Mouse (Mus musculus) forebrain, postnatal 0 days (tissue): Measurements from ENCODE around the gene Aff3. TPM values are rescaled to one million over a fixed set of nuclear protein-coding genes. Genes with fewer than 3 reads are reported as not detected.

ENCODE experiments used
- ATAC-seq: fragments of 200-750 bp; cut with Nextera tagmentation; 2 replicates; pipeline ENCODE4 v1.8.0; 2017; ENCODE audit warnings: mild to moderate bottlenecking, moderate library complexity
- DNase-seq: peaks from one replicate; pipeline ENCODE4 v3.0.0-alpha.2; 2015
- H3K27ac ChIP-seq: fragments of 300-500 bp; sonication (generic); 2 replicates; pipeline ENCODE4 v1.5.1; 2014; ENCODE audit warnings: low read depth, mild to moderate bottlenecking, antibody characterized with exemption, low read length, moderate library complexity, mixed read lengths
- H3K27me3 ChIP-seq: fragments of 300-500 bp; sonication (generic); 2 replicates; pipeline ENCODE4 v1.6.1; 2014; ENCODE audit warnings: mild to moderate bottlenecking, low read length, mixed read lengths; ENCODE audit not compliant: insufficient read depth
- H3K36me3 ChIP-seq: fragments of 300-500 bp; sonication (generic); 2 replicates; pipeline ENCODE4 v1.6.1; 2014; ENCODE audit warnings: mild to moderate bottlenecking, moderate library complexity; ENCODE audit not compliant: insufficient read depth
- H3K4me1 ChIP-seq: fragments of 300-500 bp; sonication (generic); 2 replicates; pipeline ENCODE4 v1.6.1; 2014; ENCODE audit warnings: antibody characterized with exemption; ENCODE audit not compliant: insufficient read depth
- H3K4me2 ChIP-seq: fragments of 300-500 bp; sonication (generic); 2 replicates; pipeline ENCODE4 v1.6.1; 2014; ENCODE audit warnings: low read depth, mild to moderate bottlenecking, moderate library complexity
- H3K4me3 ChIP-seq: fragments of 300-500 bp; sonication (generic); 2 replicates; pipeline ENCODE4 v1.5.1; 2014; ENCODE audit warnings: low read depth, low read length, mixed read lengths
- H3K9ac ChIP-seq: fragments of 300-500 bp; sonication (generic); 2 replicates; pipeline ENCODE4 v1.6.1; 2014; ENCODE audit warnings: mild to moderate bottlenecking
- H3K9me3 ChIP-seq: fragments of 300-500 bp; sonication (generic); 2 replicates; pipeline ENCODE4 v1.6.1; 2016; ENCODE audit warnings: low read length
- CTCF ChIP-seq: sonication (generic); IDR thresholded peaks from 2 replicates; pipeline ENCODE4 v1.5.1; 2016; ENCODE audit warnings: antibody characterized with exemption, control low read depth, low read depth
- WGBS: fragments of 180-500 bp; shearing (Covaris S2); extraction: QIAGEN DNeasy Blood & Tissue Kit; methylation state at CpG from one replicate; pipeline ENCODE4 v1.1.7; 2014; 5-methylcytosine and 5-hydroxymethylcytosine counted together
- polyA plus RNA-seq: library from polyadenylated mRNA; unstranded; fragments of >200 nt; fragmentation: Nextera tagmentation; extraction: Ambion mirVana; gene quantifications from 2 replicates; pipeline ENCODE4 v1.2.1, GENCODE M21; 2015
- total RNA-seq: library from RNA; depleted of rRNA; stranded (reverse); fragments of >200 nt; gene quantifications from 2 replicates; pipeline ENCODE4 v1.2.3, GENCODE M21; 2014

Aff3 gene
- total and polyA plus RNA-seq, 2 experiments from 2014 or later, result 21.8 to 102 TPM

GRCm38 (mm10) chr1:38217098-38217497 lies 447.7 kb downstream of the Aff3 start:
- Histone ChIP-seq H3K36me3 (0 out of 2 replicates have a peak, but pooled peaks cover 4% of the 10 kb centered on the region), H3K4me3 (no peak overlapping the region), H3K4me2 (no peak overlapping the region), H3K9ac (no peak overlapping the region), H3K9me3 (no peaks in the 10 kb centered on the region), H3K27me3 (no peaks in the 10 kb centered on the region), H3K4me1 (no peaks in the 10 kb centered on the region), H3K27ac (no peak overlapping the region)
- no peak for TF ChIP-seq CTCF
- ATAC-seq (no peak), DNase-seq (no peak)
- WGBS, result 82% methylated on average over 5 of the region's 5 CpGs

- H3K4me1 ChIP-seq, result no peaks in the 10 kb centered on the region
- 55% methylated on average over 3 of the region's 3 CpGs for WGBS
- DNase-seq, result no peak
- H3K36me3 ChIP-seq, result peaks cover 6% of the 10 kb centered on the region; the same call in 1 of the 2 replicates
- no peak overlapping the region for H3K27ac ChIP-seq
- ATAC-seq, result no peak
- H3K4me3 ChIP-seq, result no peak overlapping the region
- H3K9me3 ChIP-seq, result no peaks in the 10 kb centered on the region
- no peak overlapping the region for H3K4me2 ChIP-seq
- H3K27me3 ChIP-seq, result no peaks in the 10 kb centered on the region
- TF ChIP-seq CTCF, result no peak
- no peak overlapping the region for H3K9ac ChIP-seq
Measured at GRCm38 (mm10) chr1:38213377-38213776, 451.4 kb downstream of the Aff3 start.

- 85% methylated on average over 5 of the region's 5 CpGs for WGBS
- Histone ChIP-seq H3K9me3 (no peaks in the 10 kb centered on the region), H3K4me2 (no peak overlapping the region), H3K36me3 (peaks cover 15% of the 10 kb centered on the region), H3K4me1 (no peaks in the 10 kb centered on the region), H3K27me3 (no peaks in the 10 kb centered on the region), H3K9ac (no peak overlapping the region), H3K27ac (no peak overlapping the region), H3K4me3 (no peak overlapping the region)
- no peak for DNase-seq
- ATAC-seq, result no peak
- no peak for TF ChIP-seq CTCF
Measured at GRCm38 (mm10) chr1:38212386-38212785, 452.4 kb downstream of the Aff3 start.

- Histone ChIP-seq H3K36me3 (peaks cover 8% of the 10 kb centered on the region), H3K9me3 (no peaks in the 10 kb centered on the region), H3K27me3 (no peaks in the 10 kb centered on the region), H3K9ac (no peak overlapping the region), H3K4me3 (no peak overlapping the region), H3K4me2 (no peak overlapping the region), H3K4me1 (peaks cover 29% of the 10 kb centered on the region), H3K27ac (no peak overlapping the region)
- 80% methylated on average over 10 of the region's 10 CpGs for WGBS
- peak; percentile 47 for DNase-seq
- ATAC-seq, result peak; percentile 42; the same call in 1 of the 2 replicates
- TF ChIP-seq CTCF, result peak; percentile 88
Measured at GRCm38 (mm10) chr1:38202475-38203183, 462.1 kb downstream of the Aff3 start.

GRCm38 (mm10) chr1:38201796-38202195 lies 463.0 kb downstream of the Aff3 start:
- H3K4me3 ChIP-seq, result no peak overlapping the region
- no peak overlapping the region for H3K4me2 ChIP-seq
- no peaks in the 10 kb centered on the region for H3K9me3 ChIP-seq
- 85% methylated on average over 3 of the region's 3 CpGs for WGBS
- H3K27me3 ChIP-seq, result no peaks in the 10 kb centered on the region
- no peaks in the 10 kb centered on the region; the same call in none of the 2 replicates for H3K36me3 ChIP-seq
- TF ChIP-seq CTCF, result no peak
- no peak overlapping the region for H3K9ac ChIP-seq
- H3K27ac ChIP-seq, result no peak overlapping the region
- DNase-seq, result no peak
- H3K4me1 ChIP-seq, result peaks cover 37% of the 10 kb centered on the region
- ATAC-seq, result no peak

- no peaks in the 10 kb centered on the region for H3K9me3 ChIP-seq
- peak overlapping the region; percentile 76 for H3K27ac ChIP-seq
- no peaks in the 10 kb centered on the region for H3K27me3 ChIP-seq
- ATAC-seq (peak; percentile 62), DNase-seq (peak; percentile 73)
- 16% methylated on average over 17 of the region's 17 CpGs for WGBS
- H3K4me2 ChIP-seq, result peak overlapping the region; percentile 21
- H3K36me3 ChIP-seq, result no peaks in the 10 kb centered on the region; the same call in 1 of the 2 replicates
- H3K4me3 ChIP-seq, result no peak overlapping the region
- peak overlapping the region; percentile 15; the same call in 1 of the 2 replicates for H3K9ac ChIP-seq
- H3K4me1 ChIP-seq, result peaks cover 37% of the 10 kb centered on the region
- TF ChIP-seq CTCF, result no peak
Measured at GRCm38 (mm10) chr1:38199669-38200635, 464.8 kb downstream of the Aff3 start.
